In the genomic region with DNA sequence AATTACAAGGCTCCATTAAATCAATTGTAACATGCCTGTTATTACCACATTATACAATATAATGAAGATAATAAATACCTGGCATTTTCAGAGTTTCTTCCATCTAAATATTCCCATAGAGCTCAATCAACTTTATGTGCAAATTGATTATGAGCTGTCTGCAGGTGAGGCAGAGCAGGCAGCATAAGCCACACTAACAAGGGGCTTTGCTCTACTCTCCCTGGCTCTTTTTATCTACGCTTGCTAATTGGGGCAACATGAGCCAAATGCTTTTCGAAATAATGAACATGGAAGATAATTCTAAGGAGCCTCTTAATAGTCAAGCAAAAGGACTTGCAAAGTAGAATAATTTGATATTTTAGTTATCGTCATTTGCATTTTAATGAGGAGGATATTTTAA, we compare ENCODE assay signal across 19 mouse cellular contexts.
"Had no signal": no experiment of that assay in that cellular context is flagged by ENCODE, and none has a peak within 500 bp of the region (broad histone marks: within the 10 kb centered on the region; RNA-seq: fewer than 3 reads in every experiment).

No protein-coding gene starts in this region.

- H3K27me3 ChIP-seq: kidney, embryonic 15.5 days; limb, embryonic 12.5 days; limb, embryonic 15.5 days; megakaryocyte, embryonic 14.5 days; neural tube, embryonic 12.5 days had no signal

- DNase-seq: kidney, adult 11 months; kidney, adult 8-10 months; kidney, postnatal 10 days; kidney, postnatal 36 days; left cerebral cortex, postnatal 4 days; liver, postnatal 0 days; lung, embryonic 14.5 days; thymus, adult 18-20 months; thymus, postnatal 36 days had no signal

- H3K9me3 ChIP-seq: kidney, embryonic 15.5 days; limb, embryonic 12.5 days; limb, embryonic 15.5 days; midbrain, embryonic 10.5 days; neural tube, embryonic 12.5 days had no signal

- ATAC-seq: liver, postnatal 0 days; lung, postnatal 0 days had no signal

- H3K36me3 ChIP-seq: kidney, embryonic 15.5 days; limb, embryonic 12.5 days; limb, embryonic 15.5 days; midbrain, embryonic 10.5 days; neural tube, embryonic 12.5 days had no signal

- H3K9ac ChIP-seq: kidney, embryonic 15.5 days; limb, embryonic 12.5 days; limb, embryonic 15.5 days; liver, embryonic 14.5 days; liver, postnatal 0 days; lung, embryonic 14.5 days; neural tube, embryonic 12.5 days had no signal

- H3K27ac ChIP-seq: kidney, embryonic 15.5 days; limb, embryonic 12.5 days; limb, embryonic 15.5 days; liver, embryonic 14.5 days; macrophage; midbrain, embryonic 10.5 days; neural tube, embryonic 12.5 days had no signal

- H3K4me3 ChIP-seq: kidney, embryonic 15.5 days; limb, embryonic 12.5 days; limb, embryonic 15.5 days; megakaryocyte, embryonic 14.5 days; midbrain, embryonic 10.5 days; neural tube, embryonic 12.5 days had no signal

- H3K4me1 ChIP-seq: kidney, embryonic 15.5 days; limb, embryonic 12.5 days; limb, embryonic 15.5 days; megakaryocyte, embryonic 14.5 days; midbrain, embryonic 10.5 days; neural tube, embryonic 12.5 days had no signal

- H3K4me2 ChIP-seq: kidney, embryonic 15.5 days; limb, embryonic 12.5 days; limb, embryonic 15.5 days; liver, embryonic 11.5 days; lung, embryonic 14.5 days; neural tube, embryonic 12.5 days had no signal
